Mouse (Mus musculus): ENCODE measurements at regions not wholly inside any gene's neighbourhood (a gene's known extent, or its start where the extent isn't known, plus 50 kb on each side); places are given as distances from the start of the nearest gene placed in this dataset.

- DNase-seq: no peak
- intact Hi-C loops (cut with DNase I; ENCODE audit: low total_unique reads): no loop called here
These were observed 182.8 kb upstream of the Atp10a start for GRCm38 (mm10) chr7:58473150-58473549.

GRCm38 (mm10) chr7:58475139-58475538 lies 180.8 kb upstream of the Atp10a start:
- DNase-seq: no peak
- intact Hi-C loops (cut with DNase I; ENCODE audit: low total_unique reads): no loop called here

GRCm38 (mm10) chr7:58488250-58488649 lies 167.7 kb upstream of the Atp10a start:
- intact Hi-C loops (cut with DNase I; ENCODE audit: low total_unique reads): no loop called here
- no peak for DNase-seq

All from gastrocnemius, postnatal 14 days (tissue).